Mouse (Mus musculus): Measurements from ENCODE around the gene Piezo1. TPM values are rescaled to one million over a fixed set of nuclear protein-coding genes. Genes with fewer than 3 reads are reported as not detected.
A peak's percentile ranks its signal among the peaks of the same experiment; 100 is the strongest.

Gene Piezo1
- polyA plus RNA-seq, 1 experiment from 2014 or later: 11.9 TPM

- WGBS: 97% methylated on average over 7 of the region's 7 CpGs
- ATAC-seq (ENCODE audit: insufficient number of reproducible peaks, insufficient read depth, low FRiP score, low TSS enrichment, low read depth): no peak
- H3K27ac ChIP-seq: no peak overlapping the region
Measured at GRCm38 (mm10) chr8:122483877-122484276, 67.3 kb downstream of the Piezo1 start.

DNA sequence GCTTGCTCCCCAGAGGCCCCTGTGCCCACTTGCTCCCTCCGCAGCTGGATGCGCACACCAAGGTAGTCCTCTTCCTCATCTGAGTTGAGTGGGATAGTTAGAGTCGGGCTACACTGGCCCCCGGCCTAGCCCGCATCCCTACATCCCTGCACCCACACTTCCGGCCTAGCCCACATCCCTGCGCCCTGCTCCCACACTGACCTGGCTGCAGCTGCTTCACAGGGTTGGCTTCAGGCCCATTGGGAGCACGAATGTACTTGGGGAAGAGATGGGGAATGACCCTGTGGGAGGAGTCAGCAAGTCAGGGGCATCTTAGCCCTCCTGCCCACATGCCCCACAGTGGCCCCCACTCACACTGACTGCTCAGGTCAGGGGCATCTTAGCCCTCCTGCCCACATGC lies 68.7 kb downstream of the Piezo1 start:
- Histone ChIP-seq H3K27ac (no peak overlapping the region), H3K36me3 (peaks cover 99% of the 10 kb centered on the region), H3K4me2 (no peak overlapping the region), H3K4me3 (replicated peaks) (no peak overlapping the region), H3K27me3 (no peaks in the 10 kb centered on the region), H3K9me3 (no peaks in the 10 kb centered on the region), H3K9ac (replicated peaks) (no peak overlapping the region), H3K4me1 (replicated peaks) (no peaks in the 10 kb centered on the region)
- ATAC-seq (ENCODE audit: insufficient number of reproducible peaks, insufficient read depth, low FRiP score, low TSS enrichment, low read depth): no peak
- 94% methylated on average over 8 of the region's 8 CpGs for WGBS

More at GRCm38 (mm10) chr8:122483877-122484276, 67.3 kb downstream of the Piezo1 start:
- peaks cover 100% of the 10 kb centered on the region for H3K36me3 ChIP-seq
- H3K4me1 ChIP-seq (replicated peaks): no peaks in the 10 kb centered on the region
- H3K4me3 ChIP-seq (replicated peaks): no peak overlapping the region
- H3K9ac ChIP-seq (replicated peaks): no peak overlapping the region
- no peak overlapping the region for H3K4me2 ChIP-seq
- H3K27me3 ChIP-seq: no peaks in the 10 kb centered on the region
- no peaks in the 10 kb centered on the region for H3K9me3 ChIP-seq

DNA sequence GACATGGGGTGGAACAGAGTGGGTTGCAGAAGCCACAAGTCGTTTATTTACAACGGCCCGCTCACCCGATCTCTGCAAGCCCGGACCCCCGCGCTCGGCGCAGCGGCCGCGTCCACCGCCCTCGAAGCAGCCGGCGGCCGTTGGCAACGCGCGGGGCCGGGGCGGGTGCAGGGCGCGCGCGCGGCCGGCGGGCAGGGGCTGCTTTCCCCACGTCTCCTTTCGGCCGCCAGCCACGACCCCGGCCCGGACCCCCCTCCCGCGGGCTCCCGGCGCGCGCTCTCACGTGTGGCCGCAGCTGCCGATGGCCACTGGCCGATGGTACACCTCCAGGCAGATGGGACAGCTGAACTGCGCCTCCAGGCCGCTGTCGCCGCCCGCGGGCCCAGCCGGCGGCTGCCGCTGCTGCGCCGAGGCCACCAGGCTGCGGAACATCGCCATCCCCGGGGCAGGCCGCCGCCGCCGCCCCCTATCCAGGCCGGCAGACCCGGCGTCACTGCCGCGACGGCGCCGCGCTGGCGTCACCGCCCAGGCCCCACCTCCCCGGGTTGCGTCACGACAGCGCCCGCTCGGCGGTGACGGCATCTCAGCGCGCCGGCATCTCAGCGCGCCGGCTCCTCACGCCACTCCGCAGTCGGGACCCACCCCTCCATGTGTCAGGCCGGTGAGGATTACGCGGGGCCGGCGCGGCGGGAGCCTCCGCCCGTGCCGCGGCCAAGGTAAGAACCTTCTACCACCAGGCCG lies 75.4 kb downstream of the Piezo1 start, which contains the start of the genes Rnf166 and Ctu2:
TSS of gene Rnf166 (minus strand) at position 485 of the 741 bp plus-strand sequence.
TSS of gene Ctu2 (plus strand) at position 564 of the 741 bp plus-strand sequence.
- ATAC-seq (ENCODE audit: insufficient number of reproducible peaks, insufficient read depth, low FRiP score, low TSS enrichment, low read depth): peak; percentile 77
- Histone ChIP-seq H3K4me1 (replicated peaks) (peaks cover 20% of the 10 kb centered on the region), H3K4me3 (replicated peaks) (peak within 1 kb of the TSS; percentile 98), H3K9me3 (no peaks in the 10 kb centered on the region), H3K27ac (peak within 1 kb of the TSS; percentile 79), H3K36me3 (peaks cover 55% of the 10 kb centered on the region), H3K4me2 (peak within 1 kb of the TSS; percentile 90), H3K9ac (replicated peaks) (peak within 1 kb of the TSS; percentile 91), H3K27me3 (no peaks in the 10 kb centered on the region)
- under 1% methylated on average over 91 of the region's 103 CpGs for WGBS

GRCm38 (mm10) chr8:122474951-122475560 lies 76.1 kb downstream of the Piezo1 start:
- ATAC-seq (ENCODE audit: insufficient number of reproducible peaks, insufficient read depth, low FRiP score, low TSS enrichment, low read depth): no peak
- Histone ChIP-seq H3K9me3 (no peaks in the 10 kb centered on the region), H3K9ac (replicated peaks) (peak overlapping the region; percentile 91), H3K4me1 (replicated peaks) (peaks cover 20% of the 10 kb centered on the region), H3K27ac (no peak overlapping the region), H3K36me3 (peaks cover 53% of the 10 kb centered on the region), H3K4me3 (replicated peaks) (peak overlapping the region; percentile 98), H3K27me3 (no peaks in the 10 kb centered on the region), H3K4me2 (peak overlapping the region; percentile 90)
- WGBS: 11% methylated on average over 16 of the region's 16 CpGs

GRCm38 (mm10) chr8:122473911-122474421 lies 77.2 kb downstream of the Piezo1 start:
- Histone ChIP-seq H3K4me3 (replicated peaks) (no peak overlapping the region), H3K27ac (no peak overlapping the region), H3K36me3 (peaks cover 50% of the 10 kb centered on the region), H3K9ac (replicated peaks) (0 out of 2 replicates have a peak overlapping the region, but pooled peaks have one; percentile 24), H3K4me2 (no peak overlapping the region), H3K27me3 (no peaks in the 10 kb centered on the region), H3K9me3 (no peaks in the 10 kb centered on the region), H3K4me1 (replicated peaks) (peaks cover 20% of the 10 kb centered on the region)
- ATAC-seq (ENCODE audit: insufficient number of reproducible peaks, insufficient read depth, low FRiP score, low TSS enrichment, low read depth): no peak
- WGBS: 92% methylated on average over 8 of the region's 8 CpGs

DNA sequence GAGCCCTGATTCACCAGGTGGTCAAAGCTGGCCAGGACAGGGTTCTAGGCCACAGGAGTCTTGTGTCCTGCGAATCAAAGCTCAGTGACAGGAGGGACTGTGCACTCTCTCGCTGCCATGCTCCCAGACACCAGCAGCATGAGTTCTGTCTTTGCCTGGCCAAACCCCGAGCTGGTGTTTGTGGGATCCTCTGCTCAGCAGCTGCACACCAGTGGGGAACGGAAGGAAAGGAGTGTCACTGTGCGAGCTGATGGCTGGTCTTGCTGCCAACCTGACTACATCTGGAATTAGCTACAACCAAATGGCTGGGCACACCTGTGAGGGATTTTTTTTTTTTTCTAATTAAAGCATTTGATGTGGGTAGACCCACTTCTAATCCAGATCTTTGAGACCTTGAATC lies 80.4 kb downstream of the Piezo1 start:
- no peak overlapping the region for H3K9ac ChIP-seq (replicated peaks)
- H3K36me3 ChIP-seq: peaks cover 68% of the 10 kb centered on the region
- H3K4me3 ChIP-seq (replicated peaks): no peak overlapping the region
- H3K27me3 ChIP-seq: no peaks in the 10 kb centered on the region
- peaks cover 12% of the 10 kb centered on the region for H3K4me1 ChIP-seq (replicated peaks)
- 87% methylated on average over 5 of the region's 5 CpGs for WGBS
- H3K4me2 ChIP-seq: no peak overlapping the region
- H3K9me3 ChIP-seq: no peaks in the 10 kb centered on the region
- no peak for ATAC-seq (ENCODE audit: insufficient number of reproducible peaks, insufficient read depth, low FRiP score, low TSS enrichment, low read depth)
- H3K27ac ChIP-seq: no peak overlapping the region

DNA sequence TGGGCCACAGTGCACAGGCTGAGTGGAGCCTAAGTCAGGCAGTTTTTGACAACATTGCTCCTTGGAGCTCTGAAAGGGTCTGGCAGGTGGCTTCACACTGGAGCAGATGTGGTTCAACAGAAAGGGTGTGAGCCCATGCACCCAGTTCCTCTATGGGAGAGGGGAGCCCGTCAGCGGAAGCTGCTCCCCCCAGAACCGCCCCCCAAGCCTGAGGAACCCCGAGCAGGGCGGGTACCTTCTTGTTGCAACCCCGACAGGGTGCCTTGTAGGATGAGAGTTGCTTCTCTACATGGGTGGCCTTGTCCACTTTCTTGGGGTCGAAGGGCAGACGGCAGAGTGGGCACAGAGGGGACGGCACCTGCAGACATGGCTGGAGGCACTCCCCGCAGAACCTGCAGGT lies 81.2 kb downstream of the Piezo1 start:
- H3K4me3 ChIP-seq (replicated peaks): no peak overlapping the region
- 83% methylated on average over 10 of the region's 10 CpGs for WGBS
- H3K27ac ChIP-seq: no peak overlapping the region
- H3K36me3 ChIP-seq: peaks cover 74% of the 10 kb centered on the region
- no peaks in the 10 kb centered on the region for H3K9me3 ChIP-seq
- H3K4me1 ChIP-seq (replicated peaks): peaks cover 9% of the 10 kb centered on the region
- no peak overlapping the region for H3K9ac ChIP-seq (replicated peaks)
- H3K27me3 ChIP-seq: no peaks in the 10 kb centered on the region
- H3K4me2 ChIP-seq: no peak overlapping the region
- ATAC-seq (ENCODE audit: insufficient number of reproducible peaks, insufficient read depth, low FRiP score, low TSS enrichment, low read depth): no peak

DNA sequence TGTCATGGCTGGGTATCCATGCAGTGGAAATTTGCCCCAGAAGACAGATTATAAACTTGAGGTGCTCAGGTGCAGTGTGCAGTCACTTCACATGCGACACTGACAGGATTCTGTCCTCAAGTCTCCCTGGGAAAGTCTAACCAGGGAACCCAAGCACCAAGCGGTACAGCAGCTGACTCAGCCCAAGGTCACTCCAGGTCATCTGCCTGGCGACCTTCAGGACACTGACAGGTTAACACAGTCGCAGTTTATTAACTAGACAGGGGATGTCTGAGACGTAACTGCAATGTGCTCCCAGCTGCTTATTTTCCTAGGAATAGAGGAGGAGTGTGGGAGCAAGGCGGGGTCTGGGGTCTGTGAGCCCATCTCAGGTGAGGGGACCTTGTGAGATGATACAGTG lies 81.7 kb downstream of the Piezo1 start:
- Histone ChIP-seq H3K27me3 (no peaks in the 10 kb centered on the region), H3K4me3 (replicated peaks) (no peak overlapping the region), H3K9me3 (no peaks in the 10 kb centered on the region), H3K36me3 (peaks cover 74% of the 10 kb centered on the region), H3K4me1 (replicated peaks) (peaks cover 5% of the 10 kb centered on the region; the same call in 1 of the 2 replicates), H3K4me2 (no peak overlapping the region), H3K27ac (no peak overlapping the region), H3K9ac (replicated peaks) (no peak overlapping the region)
- ATAC-seq (ENCODE audit: insufficient number of reproducible peaks, insufficient read depth, low FRiP score, low TSS enrichment, low read depth): no peak
- 78% methylated on average over 6 of the region's 6 CpGs for WGBS

DNA sequence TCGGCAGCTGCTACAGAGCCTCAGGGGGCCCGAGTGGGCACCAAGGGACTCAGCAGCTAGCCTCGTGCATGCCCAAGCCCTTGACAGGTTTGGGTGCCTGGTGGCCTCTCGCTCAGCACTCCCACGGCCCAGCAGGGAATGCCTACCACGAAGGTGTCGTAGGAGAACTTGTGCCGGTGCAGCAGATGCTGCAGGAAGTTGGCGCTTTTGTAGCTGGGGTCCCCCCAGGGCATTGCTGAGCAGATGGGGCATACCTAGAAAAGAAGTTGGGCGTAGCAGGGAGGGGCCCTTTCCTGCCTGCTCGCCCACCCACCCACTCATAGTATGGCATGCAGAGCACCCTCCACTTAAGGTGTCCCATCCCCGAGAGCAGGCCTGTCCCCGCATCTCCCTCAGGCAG lies 83.3 kb downstream of the Piezo1 start:
- 0 out of 2 replicates have a peak, but pooled peaks cover 3% of the 10 kb centered on the region for H3K4me1 ChIP-seq (replicated peaks)
- H3K4me2 ChIP-seq: no peak overlapping the region
- no peaks in the 10 kb centered on the region for H3K9me3 ChIP-seq
- no peak overlapping the region for H3K27ac ChIP-seq
- 86% methylated on average over 13 of the region's 13 CpGs for WGBS
- peaks cover 60% of the 10 kb centered on the region for H3K36me3 ChIP-seq
- H3K4me3 ChIP-seq (replicated peaks): no peak overlapping the region
- ATAC-seq (ENCODE audit: insufficient number of reproducible peaks, insufficient read depth, low FRiP score, low TSS enrichment, low read depth): no peak
- no peak overlapping the region for H3K9ac ChIP-seq (replicated peaks)
- peaks cover 11% of the 10 kb centered on the region for H3K27me3 ChIP-seq

DNA sequence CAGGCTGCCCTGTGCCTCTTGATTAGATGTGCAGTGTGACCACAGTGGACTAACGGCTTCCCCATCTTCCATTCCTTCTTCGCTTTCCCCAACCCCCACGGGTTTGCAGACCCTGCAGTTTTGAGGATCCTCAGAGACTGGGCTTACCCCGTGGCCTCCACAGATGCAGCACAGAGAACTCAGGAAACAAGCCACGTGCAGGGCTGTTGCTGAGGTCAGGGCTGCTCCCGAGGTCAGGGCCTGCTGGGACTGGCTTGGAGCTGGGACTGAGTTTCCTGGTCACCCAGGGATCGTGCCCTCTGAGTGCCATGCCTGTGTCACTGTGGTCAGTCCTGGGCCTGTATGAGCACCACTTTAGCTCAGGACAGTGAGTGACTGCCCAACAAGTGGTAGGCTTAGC lies 86.1 kb downstream of the Piezo1 start:
- ATAC-seq (ENCODE audit: insufficient number of reproducible peaks, insufficient read depth, low FRiP score, low TSS enrichment, low read depth): no peak
- peaks cover 40% of the 10 kb centered on the region for H3K27me3 ChIP-seq
- H3K4me1 ChIP-seq (replicated peaks): peaks cover 16% of the 10 kb centered on the region
- no peak overlapping the region for H3K4me3 ChIP-seq (replicated peaks)
- H3K36me3 ChIP-seq: peaks cover 46% of the 10 kb centered on the region
- 66% methylated on average over 7 of the region's 7 CpGs for WGBS
- H3K9me3 ChIP-seq: no peaks in the 10 kb centered on the region
- no peak overlapping the region for H3K4me2 ChIP-seq
- no peak overlapping the region for H3K9ac ChIP-seq (replicated peaks)
- H3K27ac ChIP-seq: no peak overlapping the region

Measured in limb, embryonic 12.5 days (tissue).